Mouse (Mus musculus): ENCODE results near the gene Mptx2. TPM values are rescaled to one million over a fixed set of nuclear protein-coding genes. Genes with fewer than 3 reads are reported as not detected.
"Not testable (repeated sequence)": the region's sequence is repeated elsewhere in the genome, so short reads cannot be mapped to it uniquely, and the experiment has no call there.

Gene Mptx2
- total and polyA plus RNA-seq, 3 experiments: not detected

- H3K27me3 ChIP-seq (ENCODE audit: control insufficient read depth in 1 of 2, insufficient read depth in 2 of 2, low read length in 2 of 2); H3K4me3 ChIP-seq (ENCODE audit: control insufficient read depth in 1 of 2, insufficient read depth in 1 of 2, low read depth in 2 of 2, low read length in 2 of 2); H3K79me2 ChIP-seq (ENCODE audit: control insufficient read depth, insufficient read depth, low read length, poor library complexity); H3K9ac ChIP-seq (ENCODE audit: control insufficient read depth, low read depth, low read length, poor library complexity, severe bottlenecking); H3K9me3 ChIP-seq (replicated peaks; ENCODE audit: insufficient read depth, low read length): not testable (repeated sequence)
- Histone ChIP-seq H3K36me3 (ENCODE audit: control insufficient read depth in 1 of 2, insufficient read depth in 2 of 2, low read length in 2 of 2) (peaks cover 0 to 13% of the 10 kb centered on the region in 2 experiments; a peak in 3 of 4 replicates), H3K27ac (ENCODE audit: control insufficient read depth, low read depth, low read length) (peak overlapping the region; percentile 39; the same call in 1 of the 2 replicates), H3K4me1 (ENCODE audit: control insufficient read depth in 1 of 2, insufficient read depth in 2 of 2, low read length in 2 of 2) (peaks cover 12 to 18% of the 10 kb centered on the region in 2 experiments)
- peak; percentile 65 for DNase-seq (ENCODE audit: low read depth, low spot score)
- peak; percentile 10; the same call in 1 of the 2 replicates for TF ChIP-seq ETS1 (IDR thresholded peaks at IDR 0.05; ENCODE audit: low read depth, low read length)
- TF ChIP-seq EP300 (IDR thresholded peaks at IDR 0.05; ENCODE audit: low read depth in 1 of 2, low read length in 2 of 2): peak in 1 of 2 experiments; percentile 35; a peak in 1 of 4 replicates
Measured at GRCm38 (mm10) chr1:173237004-173237403, 40.6 kb downstream of the Mptx2 start.

GRCm38 (mm10) chr1:173227081-173227480 is 50.5 kb downstream of the Mptx2 start, which contains the start of gene Fcer1a:
Gene Fcer1a, minus strand, starts transcription at chr1:173227214.
- Histone ChIP-seq H3K36me3 (ENCODE audit: control insufficient read depth in 1 of 2, insufficient read depth in 2 of 2, low read length in 2 of 2) (peaks cover 0 to 15% of the 10 kb centered on the region in 2 experiments; a peak in 3 of 4 replicates), H3K4me1 (ENCODE audit: control insufficient read depth in 1 of 2, insufficient read depth in 2 of 2, low read length in 2 of 2) (peaks cover 9 to 29% of the 10 kb centered on the region in 2 experiments), H3K9me3 (replicated peaks; ENCODE audit: insufficient read depth, low read length) (no peaks in the 10 kb centered on the region), H3K79me2 (ENCODE audit: control insufficient read depth, insufficient read depth, low read length, poor library complexity) (no peaks in the 10 kb centered on the region), H3K27ac (ENCODE audit: control insufficient read depth, low read depth, low read length) (peak within 1 kb of the TSS; percentile 66), H3K27me3 (ENCODE audit: control insufficient read depth in 1 of 2, insufficient read depth in 2 of 2, low read length in 2 of 2) (no peaks in the 10 kb centered on the region), H3K4me3 (ENCODE audit: control insufficient read depth in 1 of 2, insufficient read depth in 1 of 2, low read depth in 2 of 2, low read length in 2 of 2) (peak within 1 kb of the TSS in 1 of 2 experiments; percentile 36; a peak in 1 of 4 replicates), H3K9ac (ENCODE audit: control insufficient read depth, low read depth, low read length, poor library complexity, severe bottlenecking) (peak within 1 kb of the TSS; percentile 29; the same call in 1 of the 2 replicates)
- TF ChIP-seq MXI1 (IDR thresholded peaks at IDR 0.05; ENCODE audit: low read depth, low read length): no peak
- TF ChIP-seq MEF2A (IDR thresholded peaks at IDR 0.05; ENCODE audit: extremely low read depth, insufficient replicate concordance, low read depth, low read length, poor library complexity, severe bottlenecking): peak; percentile 82
- peak; percentile 37; the same call in 1 of the 2 replicates for TF ChIP-seq MAX (IDR thresholded peaks at IDR 0.05; ENCODE audit: low read length)
- TF ChIP-seq MYB (IDR thresholded peaks at IDR 0.05; ENCODE audit: low read depth, low read length): no peak
- TF ChIP-seq KAT2A (conservative IDR thresholded peaks at IDR 0.05; ENCODE audit: low read depth, low read length): no peak
- no peak for TF ChIP-seq MAFK (IDR thresholded peaks at IDR 0.05; ENCODE audit: borderline replicate concordance, low read depth, low read length)
- no peak for TF ChIP-seq NELFE (IDR thresholded peaks at IDR 0.05; ENCODE audit: low read depth, low read length)
- peak; percentile 69; the same call in 1 of the 2 replicates for TF ChIP-seq GATA1 (IDR thresholded peaks at IDR 0.05; ENCODE audit: low read depth, low read length)
- 0 out of 2 replicates have a peak, but pooled peaks have one; percentile 12 for TF ChIP-seq ELF1 (IDR thresholded peaks at IDR 0.05; ENCODE audit: low read depth, low read length)
- TF ChIP-seq NRF1 (IDR thresholded peaks at IDR 0.05; ENCODE audit: insufficient read depth, low read depth, low read length, poor library complexity, severe bottlenecking): no peak
- no peak for TF ChIP-seq ZMIZ1 (IDR thresholded peaks at IDR 0.05; ENCODE audit: low read depth, low read length)
- peak; percentile 70 to 75 for TF ChIP-seq EP300 (IDR thresholded peaks at IDR 0.05; ENCODE audit: low read depth in 1 of 2, low read length in 2 of 2)
- no peak for TF ChIP-seq JUND (IDR thresholded peaks at IDR 0.05; ENCODE audit: low read depth, low read length)
- TF ChIP-seq MAZ (IDR thresholded peaks at IDR 0.05; ENCODE audit: low read depth, low read length): no peak
- no peak for TF ChIP-seq MYC (IDR thresholded peaks at IDR 0.05; ENCODE audit: low read depth, low read length)
- TF ChIP-seq POLR2AphosphoS2 (IDR thresholded peaks at IDR 0.05; ENCODE audit: low read length): no peak
- TF ChIP-seq E2F4 (IDR thresholded peaks at IDR 0.05; ENCODE audit: borderline replicate concordance, low read depth, low read length): no peak
- TF ChIP-seq CHD1 (IDR thresholded peaks at IDR 0.05; ENCODE audit: low read depth, low read length): no peak
- peak; percentile 84 for TF ChIP-seq ETS1 (IDR thresholded peaks at IDR 0.05; ENCODE audit: low read depth, low read length)
- TF ChIP-seq GABPA (IDR thresholded peaks at IDR 0.05; ENCODE audit: low read depth, low read length): no peak
- TF ChIP-seq POLR2A (IDR thresholded peaks at IDR 0.05; ENCODE audit: control insufficient read depth in 1 of 2, insufficient read depth in 1 of 2, low read depth in 1 of 2, low read length in 2 of 2, poor library complexity in 1 of 2): no peak
- TF ChIP-seq TCF12 (IDR thresholded peaks at IDR 0.05; ENCODE audit: low read depth, low read length): peak; percentile 70
- TF ChIP-seq ZC3H11A (IDR thresholded peaks at IDR 0.05; ENCODE audit: low read depth, low read length): no peak
- peak; percentile 30; the same call in 1 of the 2 replicates for TF ChIP-seq USF1 (IDR thresholded peaks at IDR 0.05; ENCODE audit: low read depth, low read length)
- TF ChIP-seq SIN3A (IDR thresholded peaks at IDR 0.05; ENCODE audit: low read length): peak; percentile 46; the same call in 1 of the 2 replicates
- TF ChIP-seq RCOR1 (IDR thresholded peaks at IDR 0.05; ENCODE audit: low read depth, low read length): peak; percentile 48; the same call in 1 of the 2 replicates
- DNase-seq (ENCODE audit: low read depth, low spot score): peak; percentile 60
